Mouse (Mus musculus) small intestine, adult 2 months (tissue): ENCODE data around the gene Cbln3. TPM values are rescaled to one million over a fixed set of nuclear protein-coding genes. Genes with fewer than 3 reads are reported as not detected.
A peak's percentile ranks its signal among the peaks of the same experiment; 100 is the strongest.

Experiments
- H3K27ac ChIP-seq: fragments of 200-500 bp; 2 replicates; pipeline ENCODE4 v1.5.1; 2012; ENCODE audit warnings: low read depth, low read length, control low read depth, inconsistent platforms; ENCODE audit not compliant: insufficient read depth
- H3K27me3 ChIP-seq: fragments of 200-500 bp; 2 replicates; pipeline ENCODE4 v1.6.1; 2012; ENCODE audit warnings: mild to moderate bottlenecking, moderate library complexity, low read length, inconsistent platforms; ENCODE audit not compliant: control insufficient read depth, insufficient read depth
- H3K36me3 ChIP-seq: fragments of 200-500 bp; 2 replicates; pipeline ENCODE4 v1.6.1; 2012; ENCODE audit warnings: mild to moderate bottlenecking, low read length, control low read depth, inconsistent platforms; ENCODE audit not compliant: control insufficient read depth, insufficient read depth
- H3K4me1 ChIP-seq: fragments of 200-500 bp; 2 replicates; pipeline ENCODE4 v1.6.1; 2012; ENCODE audit warnings: low read length, inconsistent platforms, mixed read lengths; ENCODE audit not compliant: control insufficient read depth, insufficient read depth, insufficient read length
- H3K4me3 ChIP-seq: fragments of 200-500 bp; 2 replicates; pipeline ENCODE4 v1.5.1; 2012; ENCODE audit warnings: low read depth, mild to moderate bottlenecking, control low read depth, inconsistent platforms, low read length, moderate library complexity
- CTCF ChIP-seq: fragments of 200-500 bp; IDR thresholded peaks from 2 replicates; pipeline ENCODE4 v1.5.1; 2012; ENCODE audit warnings: low read depth, mild to moderate bottlenecking, control low read depth, inconsistent platforms, low read length, moderate library complexity, mixed read lengths; ENCODE audit not compliant: insufficient replicate concordance, insufficient read length; ENCODE audit errors: extremely low read depth
- POLR2A ChIP-seq: fragments of 200-500 bp; IDR thresholded peaks from 2 replicates; pipeline ENCODE4 v1.6.1; 2012; ENCODE audit warnings: low read depth, mild to moderate bottlenecking, control low read depth, inconsistent platforms, low read length, moderate library complexity
- WGBS: fragments of 180-500 bp; shearing (Covaris S2); methylation state at CpG from one replicate; pipeline ENCODE4 v1.1.7; 2018; 5-methylcytosine and 5-hydroxymethylcytosine counted together
- polyA plus RNA-seq: library from polyadenylated mRNA; depleted of rRNA; stranded (reverse); fragments of >200 nt; gene quantifications from 2 replicates; pipeline ENCODE4 v1.2.3, GENCODE M21; 2012

Cbln3 gene
- polyA plus RNA-seq, 1 experiment = 0.56 TPM

GRCm38 (mm10) chr14:55885114-55885790 is 1.1 kb upstream of the Cbln3 start:
- Histone ChIP-seq H3K27ac (peak overlapping the region; percentile 79), H3K4me1 (peaks cover 41% of the 10 kb centered on the region), H3K27me3 (no peaks in the 10 kb centered on the region), H3K4me3 (peak overlapping the region; percentile 92), H3K36me3 (peaks cover 33% of the 10 kb centered on the region)
- TF ChIP-seq POLR2A = no peak
- no peak for TF ChIP-seq CTCF
- WGBS = 2% methylated on average over 28 of the region's 30 CpGs

GRCm38 (mm10) chr14:55884713-55885113 is 521 bp upstream of the Cbln3 start, which contains the start of gene Khnyn:
TSS of gene Khnyn (plus strand) at chr14:55884947.
- no peaks in the 10 kb centered on the region for H3K27me3 ChIP-seq
- peak within 1 kb of the TSS; percentile 79 for H3K27ac ChIP-seq
- H3K4me3 ChIP-seq = peak within 1 kb of the TSS; percentile 92
- peaks cover 29% of the 10 kb centered on the region for H3K36me3 ChIP-seq
- peaks cover 41% of the 10 kb centered on the region for H3K4me1 ChIP-seq
- TF ChIP-seq POLR2A (peak; percentile 95), CTCF (no peak)
- under 1% methylated on average over 30 of the region's 30 CpGs for WGBS

GRCm38 (mm10) chr14:55883663-55884062 is 529 bp downstream of the Cbln3 start:
- Histone ChIP-seq H3K4me3 (no peak overlapping the region), H3K36me3 (peaks cover 23% of the 10 kb centered on the region), H3K27me3 (no peaks in the 10 kb centered on the region), H3K27ac (peak overlapping the region; percentile 54), H3K4me1 (peaks cover 41% of the 10 kb centered on the region)
- 94% methylated on average over 12 of the region's 12 CpGs for WGBS
- TF ChIP-seq POLR2A = no peak
- TF ChIP-seq CTCF = no peak

GRCm38 (mm10) chr14:55883149-55883661 is 987 bp downstream of the Cbln3 start:
- H3K4me3 ChIP-seq = no peak overlapping the region
- peak overlapping the region; percentile 82; the same call in 1 of the 2 replicates for H3K27ac ChIP-seq
- no peaks in the 10 kb centered on the region for H3K27me3 ChIP-seq
- WGBS = 95% methylated on average over 13 of the region's 13 CpGs
- peaks cover 41% of the 10 kb centered on the region for H3K4me1 ChIP-seq
- H3K36me3 ChIP-seq = peaks cover 19% of the 10 kb centered on the region
- TF ChIP-seq POLR2A (no peak), CTCF (no peak)

- TF ChIP-seq CTCF (no peak), POLR2A (no peak)
- H3K27me3 ChIP-seq = no peaks in the 10 kb centered on the region
- 16% methylated on average over 6 of the region's 6 CpGs for WGBS
- no peak overlapping the region for H3K4me3 ChIP-seq
- H3K36me3 ChIP-seq = peaks cover 9% of the 10 kb centered on the region
- H3K4me1 ChIP-seq = peaks cover 39% of the 10 kb centered on the region
- H3K27ac ChIP-seq = peak overlapping the region; percentile 82
Measured at GRCm38 (mm10) chr14:55882171-55882641, 2.0 kb downstream of the Cbln3 start.

GRCm38 (mm10) chr14:55880982-55881381 is 3.2 kb downstream of the Cbln3 start:
- Histone ChIP-seq H3K36me3 (no peaks in the 10 kb centered on the region), H3K27me3 (no peaks in the 10 kb centered on the region), H3K4me3 (no peak overlapping the region), H3K27ac (no peak overlapping the region), H3K4me1 (peaks cover 31% of the 10 kb centered on the region)
- TF ChIP-seq CTCF (no peak), POLR2A (no peak)
- 76% methylated on average over 8 of the region's 8 CpGs for WGBS

- TF ChIP-seq CTCF = peak; percentile 89; the same call in 1 of the 2 replicates
- no peak for TF ChIP-seq POLR2A
- Histone ChIP-seq H3K27me3 (no peaks in the 10 kb centered on the region), H3K4me1 (peaks cover 31% of the 10 kb centered on the region), H3K27ac (no peak overlapping the region), H3K4me3 (no peak overlapping the region), H3K36me3 (no peaks in the 10 kb centered on the region)
- 4% methylated on average over 1 of the region's 1 CpGs for WGBS
Measured at GRCm38 (mm10) chr14:55879623-55880022, 4.6 kb downstream of the Cbln3 start.
